Mouse (Mus musculus): ENCODE results near the gene Nacad.

Gene Nacad

DNA sequence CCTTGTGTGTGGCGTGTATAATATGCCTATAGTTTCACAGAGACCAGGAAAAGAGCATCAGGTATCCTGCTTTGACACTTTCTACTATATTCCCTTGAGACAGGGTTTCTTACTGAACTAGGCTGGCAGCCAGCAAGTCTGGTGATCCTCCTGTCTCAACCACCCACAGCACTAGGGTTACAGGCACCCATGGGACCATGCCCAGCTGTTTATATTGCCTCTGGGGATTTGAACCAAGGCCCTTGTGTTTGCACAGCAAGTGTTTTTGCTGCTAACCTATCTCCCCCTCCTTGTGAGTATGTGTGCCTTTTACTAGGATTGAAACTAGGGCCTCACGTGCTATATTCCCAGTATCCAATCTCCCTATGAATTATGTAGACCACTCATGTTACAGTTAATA is 24.3 kb downstream of the Nacad start:
- no peak for DNase-seq (ENCODE audit: extremely low spot score)

GRCm38 (mm10) chr11:6580065-6580750 is 25.6 kb downstream of the Nacad start:
- DNase-seq (ENCODE audit: extremely low spot score), result no peak

DNA sequence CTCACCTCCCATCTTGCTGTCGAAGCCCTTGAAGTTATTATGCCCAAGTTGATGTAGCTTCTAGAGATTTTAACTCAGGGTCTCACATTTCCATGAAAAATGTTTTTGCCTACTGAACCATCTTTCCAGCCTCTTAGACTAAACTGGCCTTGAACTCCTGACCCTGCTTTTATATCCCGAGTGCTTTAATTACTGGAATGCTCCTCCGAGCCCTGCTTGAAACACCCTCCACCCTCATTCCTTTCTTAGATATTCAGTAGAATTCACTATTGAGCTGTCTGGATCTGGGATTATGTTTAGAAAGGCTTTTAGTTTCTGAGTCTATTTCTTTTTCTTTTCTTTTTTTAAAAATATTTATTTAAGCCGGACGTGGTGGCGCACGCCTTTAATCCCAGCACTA is 26.5 kb downstream of the Nacad start:
- DNase-seq (ENCODE audit: extremely low spot score), result no peak

- no peak for DNase-seq (ENCODE audit: extremely low spot score)
Observed at GRCm38 (mm10) chr11:6576151-6576550, 29.7 kb downstream of the Nacad start.

DNA sequence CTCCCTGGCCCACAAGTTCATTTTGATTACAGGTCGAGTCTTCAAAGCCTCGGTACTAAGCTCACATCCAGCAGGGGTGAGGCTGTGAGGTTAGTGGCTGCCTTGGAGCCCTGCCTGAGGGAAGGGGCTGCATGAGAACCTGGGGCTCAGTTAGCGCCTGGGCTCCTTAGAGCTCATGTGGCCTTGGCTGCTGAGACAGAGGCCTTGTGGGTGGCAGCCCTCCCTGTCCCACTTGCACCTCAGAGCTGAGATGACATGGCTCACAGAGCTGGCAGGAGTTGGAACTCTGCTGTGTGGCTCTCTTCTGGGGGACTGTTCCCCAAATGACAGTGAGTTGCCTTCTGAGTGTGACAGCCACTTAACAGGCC is 36.5 kb downstream of the Nacad start:
- no peak for DNase-seq (ENCODE audit: extremely low spot score)

- no peak for DNase-seq (ENCODE audit: extremely low spot score)
Observed at GRCm38 (mm10) chr11:6568584-6569409, 37.1 kb downstream of the Nacad start.

GRCm38 (mm10) chr11:6567951-6568350 is 37.9 kb downstream of the Nacad start:
- no peak for DNase-seq (ENCODE audit: extremely low spot score)

GRCm38 (mm10) chr11:6566496-6566895 is 39.4 kb downstream of the Nacad start:
- no peak for DNase-seq (ENCODE audit: extremely low spot score)

DNA sequence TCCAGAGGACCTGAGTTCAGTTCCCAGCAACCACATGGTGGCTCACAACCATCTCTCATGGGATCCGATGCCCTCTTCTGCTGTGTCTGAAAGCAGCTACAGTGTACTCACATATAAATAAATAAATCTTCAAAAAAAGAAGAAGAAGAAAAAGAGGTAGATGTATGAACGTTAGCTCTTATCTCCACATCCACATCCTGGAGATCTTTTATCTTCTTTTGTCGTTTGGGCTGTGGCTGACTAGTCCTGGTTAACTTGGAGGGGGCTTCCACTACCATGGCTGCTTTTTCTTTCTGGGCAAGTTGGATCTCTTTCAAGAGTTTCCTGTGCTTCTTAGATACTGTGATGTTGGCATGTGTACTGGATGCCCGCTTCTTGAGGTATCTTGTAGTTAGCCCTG is 42.7 kb downstream of the Nacad start:
- DNase-seq (ENCODE audit: extremely low spot score), result no peak

DNA sequence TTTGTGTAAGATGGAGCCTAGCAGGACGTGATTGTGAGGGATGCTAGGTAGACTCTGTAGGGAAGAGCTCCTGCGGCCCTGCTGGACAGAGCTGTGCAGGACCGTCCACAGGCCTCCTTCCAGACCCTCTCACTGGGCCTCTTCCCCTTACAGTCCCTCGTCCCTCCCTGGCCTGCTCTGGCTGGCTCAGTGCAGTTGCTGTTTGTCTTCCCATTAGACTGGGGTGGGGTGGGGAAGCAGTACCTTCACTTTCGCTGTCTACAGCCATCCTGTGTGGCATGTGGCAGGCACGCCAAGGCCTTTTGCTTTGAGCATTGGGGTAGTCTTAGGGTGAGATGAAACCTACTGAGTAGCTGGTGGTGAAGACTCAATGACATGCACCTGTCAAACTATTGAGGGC is 43.5 kb downstream of the Nacad start:
- no peak for DNase-seq (ENCODE audit: extremely low spot score)

DNA sequence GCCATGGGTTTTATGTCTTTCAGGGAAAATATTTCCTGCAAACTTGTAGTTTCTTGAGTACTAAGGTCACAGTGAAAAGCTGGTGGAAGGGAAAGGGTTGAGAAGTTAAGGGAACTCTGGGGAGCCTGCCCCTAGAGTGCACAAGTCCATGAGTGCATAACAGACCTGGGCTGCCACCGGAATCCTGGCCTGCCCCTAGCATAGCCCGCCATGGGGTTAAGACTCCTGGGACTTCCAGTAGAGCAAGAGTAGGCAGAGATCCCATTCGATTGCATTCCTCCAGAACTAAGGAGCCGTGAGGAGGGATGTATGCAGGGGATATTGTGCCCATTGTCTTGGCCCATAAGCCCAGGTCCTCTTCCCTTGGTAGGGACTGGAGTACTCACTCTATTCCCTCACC is 44.4 kb downstream of the Nacad start:
- no peak for DNase-seq (ENCODE audit: extremely low spot score)

- DNase-seq (ENCODE audit: extremely low spot score), result no peak
Observed at GRCm38 (mm10) chr11:6560655-6561360, 45.0 kb downstream of the Nacad start.

GRCm38 (mm10) chr11:6559996-6560395 is 45.9 kb downstream of the Nacad start:
- DNase-seq (ENCODE audit: extremely low spot score), result no peak

GRCm38 (mm10) chr11:6558234-6558633 is 47.6 kb downstream of the Nacad start:
- no peak for DNase-seq (ENCODE audit: extremely low spot score)

DNA sequence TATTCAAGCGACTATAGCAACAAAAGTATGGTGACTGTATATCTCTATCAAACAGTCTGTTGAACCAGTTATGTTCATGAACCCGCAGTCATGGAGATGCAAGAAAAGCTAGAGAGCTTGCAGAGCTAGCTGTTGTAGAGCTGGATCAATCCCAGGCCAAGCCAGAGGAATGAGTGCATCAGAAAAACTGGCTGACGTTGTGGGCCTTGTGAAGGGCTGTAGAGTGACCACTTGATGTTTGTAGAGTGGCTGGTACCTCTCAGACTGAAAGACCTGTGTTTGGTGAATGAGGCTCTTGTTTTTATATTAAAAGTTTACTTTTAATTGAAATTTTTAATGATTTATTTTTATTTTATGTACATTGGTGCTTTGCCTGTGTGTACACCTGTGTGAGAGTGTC is 55.7 kb downstream of the Nacad start:
- DNase-seq (ENCODE audit: extremely low spot score), result no peak

DNA sequence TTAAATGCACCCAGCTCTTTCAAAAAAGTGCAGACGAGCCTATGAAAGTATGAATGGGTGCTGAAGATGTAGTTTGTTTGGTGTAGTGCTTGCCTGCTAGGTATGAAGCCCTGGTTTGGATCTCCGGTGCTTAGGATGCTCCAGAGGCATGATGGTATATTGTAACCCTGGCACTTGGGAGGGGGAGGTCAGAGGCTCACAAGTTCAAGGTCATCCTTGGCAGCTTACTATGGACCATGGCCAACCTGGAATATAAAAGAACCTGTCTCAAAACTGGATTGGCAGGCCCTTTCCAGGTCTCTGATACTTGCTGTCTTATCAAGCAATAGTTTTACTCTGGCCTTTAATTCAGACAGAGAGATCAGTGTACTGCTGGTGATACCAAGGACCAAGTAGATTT is 56.1 kb downstream of the Nacad start:
- DNase-seq (ENCODE audit: extremely low spot score), result no peak

Measured in embryo, embryonic 9.5 days (tissue).